Mouse (Mus musculus) Muller cell, postnatal 12 days (primary cell): Measurements from ENCODE around the gene Ypel2.

Source experiments
- DNase-seq: peaks from one replicate; pipeline ENCODE4 v3.0.0-alpha.2; 2015; ENCODE audit errors: inconsistent ontology term

The Ypel2 gene

DNA sequence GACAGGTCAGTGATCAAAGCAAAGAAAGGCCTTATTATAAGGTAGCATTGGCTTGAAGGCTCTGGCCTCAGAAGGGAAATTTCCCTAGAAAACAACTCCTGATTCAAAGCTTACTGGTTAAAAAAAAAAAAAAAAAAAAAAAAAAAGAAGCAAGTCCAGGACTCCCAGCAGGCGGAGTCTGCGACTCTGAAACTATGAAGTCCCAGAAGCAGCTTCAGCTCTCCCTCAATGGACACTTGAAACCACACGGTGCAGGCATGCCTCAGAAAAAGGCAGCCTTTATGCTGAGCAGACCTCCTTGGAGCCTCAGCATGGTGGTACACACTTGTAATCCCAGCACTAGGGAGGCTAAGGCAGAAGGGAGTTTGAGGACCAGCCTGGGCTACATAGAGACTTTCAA is 97.9 kb downstream of the Ypel2 start:
- DNase-seq, result no peak

DNA sequence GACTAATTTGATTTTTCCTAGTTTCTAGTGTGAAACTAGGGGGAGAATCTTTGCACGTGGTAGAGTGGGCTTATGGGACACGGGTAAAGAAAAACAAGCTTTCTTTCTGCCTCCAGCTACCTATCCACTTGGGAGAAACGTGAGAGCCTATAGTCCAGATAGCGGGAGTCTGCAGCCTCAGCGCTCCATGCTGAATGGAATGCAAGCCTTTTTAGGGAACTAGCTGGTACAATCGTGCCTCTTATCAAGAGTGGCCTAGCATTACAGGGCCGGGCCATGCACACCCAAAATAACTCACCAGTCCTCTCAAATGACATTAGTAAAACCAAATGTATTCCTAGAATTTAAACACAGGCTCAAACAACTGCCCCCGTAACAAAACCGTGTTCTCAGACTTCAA is 98.4 kb downstream of the Ypel2 start:
- no peak for DNase-seq

DNA sequence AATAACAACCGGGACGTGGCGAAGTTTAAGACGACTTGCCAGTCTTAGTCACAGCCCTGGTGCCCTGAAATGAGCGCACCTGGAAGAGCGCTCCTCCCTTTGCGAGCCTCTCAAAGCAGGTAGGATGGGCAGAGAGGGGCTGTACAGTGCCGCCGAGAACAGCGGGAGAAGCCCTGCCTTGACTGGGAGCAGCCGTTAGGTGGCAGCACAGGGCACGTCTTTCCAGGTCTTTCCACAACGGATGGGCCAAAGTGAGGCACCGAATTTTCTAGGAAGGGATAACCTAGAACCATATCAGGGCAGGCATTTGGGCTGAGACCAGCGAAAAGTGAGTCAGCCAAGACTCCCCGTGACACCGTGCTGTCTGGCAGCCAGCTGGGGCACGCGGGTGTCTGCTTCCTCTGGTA is 99.3 kb downstream of the Ypel2 start:
- peak; percentile 79 for DNase-seq

GRCm38 (mm10) chr11:86892996-86893670 is 100.4 kb downstream of the Ypel2 start:
- DNase-seq, result no peak
